Comparison of ENCODE assay signal across 9 mouse cellular contexts in the genomic region with DNA sequence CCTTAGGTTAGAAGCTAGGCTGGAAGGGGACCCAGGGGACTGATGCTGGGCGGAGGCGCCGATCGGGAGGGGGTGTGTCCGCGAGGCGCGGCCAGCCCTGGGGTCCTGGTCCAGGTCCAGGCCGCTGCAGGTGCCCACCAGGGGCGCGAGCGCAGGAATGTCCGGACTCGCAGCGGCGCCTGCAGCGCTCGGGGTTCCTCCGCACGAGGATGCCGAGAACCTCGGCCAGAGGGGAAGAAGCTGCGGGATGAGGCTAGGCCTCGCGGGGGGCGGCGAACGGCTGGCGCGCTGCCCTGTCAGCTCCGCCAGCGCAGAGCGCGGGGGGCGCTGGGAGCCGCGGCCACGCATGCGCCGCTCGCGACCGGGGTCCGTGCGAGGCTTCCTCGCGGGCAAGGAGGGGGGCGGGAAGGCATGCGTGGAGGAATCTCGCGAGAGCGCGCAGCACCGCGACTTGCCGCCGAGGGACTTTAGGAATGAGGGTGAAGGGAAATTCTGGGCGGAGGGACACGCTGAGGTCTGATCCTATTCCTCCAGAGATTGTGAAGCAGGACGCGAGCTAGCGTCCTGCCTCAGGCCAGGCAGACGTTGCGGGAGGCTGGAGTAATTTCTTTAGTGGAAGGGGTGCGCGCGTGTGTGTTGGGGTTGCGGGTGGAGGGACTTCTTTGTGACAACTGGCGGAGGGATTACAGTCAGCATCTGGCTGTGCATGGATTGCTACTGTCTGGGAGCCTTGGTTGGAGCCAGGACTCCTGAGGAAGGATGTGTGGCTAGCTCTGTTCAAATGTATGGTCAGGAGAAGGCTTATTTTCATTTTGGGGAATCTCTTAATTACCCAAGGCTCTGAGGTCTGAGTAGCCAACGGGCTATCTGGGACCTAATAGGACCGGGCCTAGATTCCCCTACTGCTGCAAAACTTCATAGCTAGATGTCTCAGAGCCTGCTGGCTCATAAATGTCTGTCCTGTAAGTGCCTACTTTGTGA. TPM values are rescaled to one million over a fixed set of nuclear protein-coding genes. Genes with fewer than 3 reads are reported as not detected.
A peak's percentile ranks its signal among the peaks of the same experiment; 100 is the strongest.
DNase-seq lines count a peak whose midpoint lies in the region; ATAC-seq and TF ChIP-seq lines count a peak whose summit lies in the region.
"Had no signal": no experiment of that assay in that cellular context is flagged by ENCODE, and none has a peak within 500 bp of the region (broad histone marks: within the 10 kb centered on the region; RNA-seq: fewer than 3 reads in every experiment).

Gene Zkscan2, minus strand, starts transcription at position 211 of the 981 bp plus-strand sequence.

- peak within 1 kb of the TSS; percentile 84 for H3K4me2 ChIP-seq in heart, embryonic 12.5 days
- H3K4me2 ChIP-seq in kidney, embryonic 16.5 days (replicated peaks; ENCODE audit: low read depth, low read length), result peak within 1 kb of the TSS; percentile 77
- H3K4me2 ChIP-seq in limb, embryonic 14.5 days (replicated peaks; ENCODE audit: low read depth, low read length, severe bottlenecking), result peak within 1 kb of the TSS; percentile 89
- H3K4me2 ChIP-seq in midbrain, embryonic 16.5 days (ENCODE audit: low read length), result peak within 1 kb of the TSS; percentile 73

- peaks cover 29% of the 10 kb centered on the region for H3K4me1 ChIP-seq in forebrain, embryonic 10.5 days
- 0 out of 2 replicates have a peak, but pooled peaks cover 5% of the 10 kb centered on the region for H3K4me1 ChIP-seq in heart, embryonic 12.5 days (replicated peaks)
- H3K4me1 ChIP-seq in kidney, embryonic 16.5 days (ENCODE audit: insufficient read depth, low read length), result peaks cover 8% of the 10 kb centered on the region; the same call in 1 of the 2 replicates
- H3K4me1 ChIP-seq in limb, embryonic 14.5 days (ENCODE audit: control insufficient read depth, insufficient read depth, low read length), result peaks cover 8% of the 10 kb centered on the region; the same call in 1 of the 2 replicates
- H3K4me1 ChIP-seq in midbrain, embryonic 16.5 days (ENCODE audit: control insufficient read depth, insufficient read depth, low read length), result peaks cover 24% of the 10 kb centered on the region

- DNase-seq in urinary bladder, adult 18-20 months (ENCODE audit: low spot score in 2 of 2), result peak; percentile 3 to 4
- DNase-seq in urinary bladder, adult 2 months (ENCODE audit: low spot score), result no peak
- peak; percentile 87 for DNase-seq in forebrain, embryonic 10.5 days (ENCODE audit: extremely low spot score, low spot score)
- DNase-seq in limb, embryonic 14.5 days (ENCODE audit: low spot score), result peak; percentile 88
- DNase-seq in telencephalon, adult 2 months (ENCODE audit: low read depth, low spot score), result peak; percentile 93

- ATAC-seq in heart, embryonic 12.5 days (ENCODE audit: insufficient number of reproducible peaks, low FRiP score), result peak; percentile 91
- ATAC-seq in kidney, embryonic 16.5 days (ENCODE audit: low FRiP score, low TSS enrichment), result peak; percentile 93
- ATAC-seq in limb, embryonic 14.5 days (ENCODE audit: low FRiP score, low read depth), result peak; percentile 95
- peak; percentile 94 for ATAC-seq in midbrain, embryonic 16.5 days

- H3K36me3 ChIP-seq in forebrain, embryonic 10.5 days (replicated peaks), result peaks cover 20% of the 10 kb centered on the region
- peaks cover 6% of the 10 kb centered on the region; the same call in 1 of the 2 replicates for H3K36me3 ChIP-seq in heart, embryonic 12.5 days
- no peaks in the 10 kb centered on the region for H3K36me3 ChIP-seq in kidney, embryonic 16.5 days (ENCODE audit: insufficient read depth, low read length)
- no peaks in the 10 kb centered on the region for H3K36me3 ChIP-seq in limb, embryonic 14.5 days (ENCODE audit: control insufficient read depth, insufficient read depth, low read length)
- H3K36me3 ChIP-seq in midbrain, embryonic 16.5 days (ENCODE audit: control insufficient read depth, insufficient read depth, low read length), result peaks cover 7% of the 10 kb centered on the region; the same call in 1 of the 2 replicates

- peak within 1 kb of the TSS; percentile 78 for H3K4me3 ChIP-seq in forebrain, embryonic 10.5 days
- H3K4me3 ChIP-seq in heart, embryonic 12.5 days, result peak within 1 kb of the TSS; percentile 61
- H3K4me3 ChIP-seq in kidney, embryonic 16.5 days (ENCODE audit: low read length), result peak within 1 kb of the TSS; percentile 58
- H3K4me3 ChIP-seq in limb, embryonic 14.5 days (replicated peaks; ENCODE audit: low read length), result peak within 1 kb of the TSS; percentile 64
- peak within 1 kb of the TSS; percentile 73 for H3K4me3 ChIP-seq in midbrain, embryonic 16.5 days (ENCODE audit: low read depth, low read length)
- H3K4me3 ChIP-seq: myocyte had no signal

- WGBS in forebrain, embryonic 10.5 days, result 2% methylated on average over 71 of the region's 71 CpGs
- 2% methylated on average over 71 of the region's 71 CpGs for WGBS in heart, embryonic 12.5 days
- WGBS in kidney, embryonic 16.5 days, result 1% methylated on average over 64 of the region's 71 CpGs
- WGBS in limb, embryonic 14.5 days, result 3% methylated on average over 53 of the region's 71 CpGs
- WGBS in midbrain, embryonic 16.5 days, result under 1% methylated on average over 70 of the region's 71 CpGs

- peak within 1 kb of the TSS; percentile 94 for H3K27ac ChIP-seq in forebrain, embryonic 10.5 days
- H3K27ac ChIP-seq in heart, embryonic 12.5 days (ENCODE audit: poor library complexity, severe bottlenecking), result no peak within 1 kb of the TSS
- no peak within 1 kb of the TSS for H3K27ac ChIP-seq in kidney, embryonic 16.5 days (ENCODE audit: low read length)
- peak within 1 kb of the TSS; percentile 48; the same call in 1 of the 2 replicates for H3K27ac ChIP-seq in limb, embryonic 14.5 days (replicated peaks; ENCODE audit: low read depth, low read length)
- H3K27ac ChIP-seq in midbrain, embryonic 16.5 days (ENCODE audit: low read length), result peak within 1 kb of the TSS; percentile 97

- no peaks in the 10 kb centered on the region; the same call in 1 of the 2 replicates for H3K9me3 ChIP-seq in forebrain, embryonic 10.5 days
- no peaks in the 10 kb centered on the region for H3K9me3 ChIP-seq in heart, embryonic 12.5 days (replicated peaks)
- no peaks in the 10 kb centered on the region for H3K9me3 ChIP-seq in kidney, embryonic 16.5 days (ENCODE audit: low read length)
- H3K9me3 ChIP-seq in limb, embryonic 14.5 days (ENCODE audit: control insufficient read depth, low read length), result no peaks in the 10 kb centered on the region
- no peaks in the 10 kb centered on the region for H3K9me3 ChIP-seq in midbrain, embryonic 16.5 days (replicated peaks; ENCODE audit: control insufficient read depth, low read length, poor library complexity, severe bottlenecking)

- TF ChIP-seq POLR2A in limb, embryonic 14.5 days (IDR thresholded peaks at IDR 0.05; ENCODE audit: borderline replicate concordance, extremely low read depth, insufficient read depth, insufficient read length), result no peak

- H3K27me3 ChIP-seq in forebrain, embryonic 10.5 days (ENCODE audit: poor library complexity, severe bottlenecking), result no peaks in the 10 kb centered on the region
- no peaks in the 10 kb centered on the region for H3K27me3 ChIP-seq in heart, embryonic 12.5 days (replicated peaks)
- H3K27me3 ChIP-seq in kidney, embryonic 16.5 days (ENCODE audit: insufficient read depth, low read length), result no peaks in the 10 kb centered on the region
- no peaks in the 10 kb centered on the region for H3K27me3 ChIP-seq in limb, embryonic 14.5 days (ENCODE audit: control insufficient read depth, insufficient read depth, low read length)
- no peaks in the 10 kb centered on the region for H3K27me3 ChIP-seq in midbrain, embryonic 16.5 days (ENCODE audit: control insufficient read depth, insufficient read depth, low read depth, low read length)

- peak within 1 kb of the TSS; percentile 69 for H3K9ac ChIP-seq in heart, embryonic 12.5 days
- peak within 1 kb of the TSS; percentile 59 for H3K9ac ChIP-seq in kidney, embryonic 16.5 days (replicated peaks; ENCODE audit: low read length)
- H3K9ac ChIP-seq in limb, embryonic 14.5 days (ENCODE audit: low read depth, low read length, severe bottlenecking), result peak within 1 kb of the TSS; percentile 70
- peak within 1 kb of the TSS; percentile 98 for H3K9ac ChIP-seq in midbrain, embryonic 16.5 days (ENCODE audit: low read depth, low read length)

RNA-seq across cellular contexts. Expression of gene Zkscan2, which starts in this region (rescaled TPM):
- 0.72 and 0.75 TPM in 2 replicates for polyA plus RNA-seq in urinary bladder, adult 2 months (2012; rRNA removed)
- 4.6 and 5.0 TPM in 2 replicates for polyA plus RNA-seq in forebrain, embryonic 10.5 days (2016; fragmentation: Nextera tagmentation; extraction: Ambion mirVana)
- 2.4 and 3.2 TPM in 2 replicates for polyA plus RNA-seq in heart, embryonic 12.5 days (2016; fragmentation: Nextera tagmentation; extraction: Ambion mirVana)
- polyA plus RNA-seq in kidney, embryonic 16.5 days (2015; fragmentation: Nextera tagmentation; extraction: Ambion mirVana), result 2.8 and 3.5 TPM in 2 replicates
- polyA plus RNA-seq in limb, embryonic 14.5 days (2012; rRNA removed), result 5.6 and 6.0 TPM in 2 replicates
- polyA plus RNA-seq in limb, embryonic 14.5 days (2014; fragmentation: Nextera tagmentation; extraction: Ambion mirVana), result 3.4 and 3.7 TPM in 2 replicates
- 13.6 and 14.2 TPM in 2 replicates for polyA plus RNA-seq in midbrain, embryonic 16.5 days (2015; fragmentation: Nextera tagmentation; extraction: Ambion mirVana)
- polyA plus RNA-seq: myocyte had no signal

Comparison
In these comparisons a context has a peak if more than half of its experiments do, and no peak if none do; other contexts are left out.
1. H3K27ac ChIP-seq: peak in forebrain, embryonic 10.5 days (single experiment), limb, embryonic 14.5 days (single experiment) and midbrain, embryonic 16.5 days (single experiment); none in heart, embryonic 12.5 days (single experiment) and kidney, embryonic 16.5 days (single experiment).
2. Peak in every context shown above with its lines, with median percentiles within 50 percentile points of each other: H3K4me3 ChIP-seq, ATAC-seq, H3K4me2 ChIP-seq and H3K9ac ChIP-seq.